Mouse (Mus musculus) liver, adult 2 months (tissue): ENCODE measurements around the gene Mto1. TPM values are rescaled to one million over a fixed set of nuclear protein-coding genes. Genes with fewer than 3 reads are reported as not detected.

Source experiments
- DNase-seq: peaks from one replicate; pipeline ENCODE4 v3.0.0-alpha.2; 2011; ENCODE audit warnings: low read depth, low spot score; ENCODE audit errors: extremely low read depth
- H3K27ac ChIP-seq: fragments of 200-500 bp; replicated peaks from 2 replicates; pipeline ENCODE4 v1.5.1; 2012; ENCODE audit warnings: low read depth, mild to moderate bottlenecking, control low read depth, inconsistent platforms, low read length; ENCODE audit not compliant: insufficient read depth
- H3K27me3 ChIP-seq: fragments of 200-500 bp; 2 replicates; pipeline ENCODE4 v1.6.1; 2012; ENCODE audit warnings: mild to moderate bottlenecking, moderate library complexity, low read length, inconsistent platforms; ENCODE audit not compliant: control insufficient read depth, insufficient read depth
- H3K36me3 ChIP-seq: fragments of 200-500 bp; 2 replicates; pipeline ENCODE4 v1.6.1; 2012; ENCODE audit warnings: low read length, inconsistent platforms; ENCODE audit not compliant: control insufficient read depth, insufficient read depth
- H3K4me1 ChIP-seq: fragments of 200-500 bp; 2 replicates; pipeline ENCODE4 v1.6.1; 2011; ENCODE audit warnings: low read length; ENCODE audit not compliant: control insufficient read depth, insufficient read depth
- H3K4me3 ChIP-seq: fragments of 200-500 bp; 2 replicates; pipeline ENCODE4 v1.5.1; 2011; ENCODE audit warnings: low read depth, mild to moderate bottlenecking, control low read depth, low read length, moderate library complexity; ENCODE audit not compliant: insufficient read depth
- H3K79me2 ChIP-seq: fragments of 200-500 bp; 2 replicates; pipeline ENCODE4 v1.6.1; 2012; ENCODE audit warnings: inconsistent platforms, mild to moderate bottlenecking, low read length, moderate library complexity; ENCODE audit not compliant: control insufficient read depth, insufficient read depth
- H3K9ac ChIP-seq: fragments of 200-500 bp; 2 replicates; pipeline ENCODE4 v1.6.1; 2012; ENCODE audit warnings: low read depth, mild to moderate bottlenecking, control low read depth, inconsistent platforms, low read length
- CTCF ChIP-seq: fragments of 200-500 bp; IDR thresholded peaks from 2 replicates; pipeline ENCODE4 v1.5.1; 2011; ENCODE audit warnings: low read depth, low read length, control low read depth
- POLR2A ChIP-seq: fragments of 200-500 bp; IDR thresholded peaks from 2 replicates; pipeline ENCODE4 v1.6.1; 2011; ENCODE audit warnings: low read length, control low read depth; ENCODE audit not compliant: insufficient read depth; ENCODE audit errors: extremely low read depth
- WGBS: fragments of 180-500 bp; shearing (Covaris S2); methylation state at CpG from one replicate; pipeline ENCODE4 v1.1.7; 2018; 5-methylcytosine and 5-hydroxymethylcytosine counted together
- polyA plus RNA-seq: library from polyadenylated mRNA; depleted of rRNA; stranded (reverse); fragments of >200 nt; gene quantifications from 2 replicates; pipeline ENCODE4 v1.2.3, GENCODE M21; 2012
- total RNA-seq: library from RNA; depleted of rRNA; stranded (reverse); fragments of >200 nt; gene quantifications from 2 replicates; pipeline ENCODE4 v1.2.3, GENCODE M21; 2014

Gene Mto1
- total and polyA plus RNA-seq, 2 experiments: 17.3 to 18.7 TPM

DNA sequence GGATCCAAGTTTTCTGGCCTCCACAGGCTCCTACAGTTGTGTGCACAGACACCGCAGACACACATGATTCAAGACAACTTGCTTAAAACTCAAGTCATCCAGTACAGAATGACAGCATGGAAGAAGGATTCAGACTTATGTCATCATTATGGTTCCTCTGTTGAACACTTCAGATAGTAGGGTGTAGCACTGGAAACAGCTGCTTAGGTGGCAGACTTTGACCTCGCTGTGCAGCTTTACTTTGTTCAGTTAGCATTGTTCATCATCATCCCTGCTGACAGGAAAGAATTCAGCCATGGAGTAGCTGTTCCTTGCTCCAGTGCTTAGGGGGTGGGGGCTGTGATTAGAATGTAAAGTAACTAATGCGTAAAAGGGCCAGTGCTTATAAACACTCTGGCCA is 17.7 kb downstream of the Mto1 start:
- TF ChIP-seq POLR2A (no peak), CTCF (no peak)
- no peak overlapping the region for H3K4me3 ChIP-seq
- no peak for DNase-seq
- WGBS: 98% methylated on average over 3 of the region's 3 CpGs
- H3K4me1 ChIP-seq: no peaks in the 10 kb centered on the region
- H3K27me3 ChIP-seq: no peaks in the 10 kb centered on the region
- no peak overlapping the region for H3K9ac ChIP-seq
- peaks cover 41% of the 10 kb centered on the region for H3K36me3 ChIP-seq
- no peaks in the 10 kb centered on the region for H3K79me2 ChIP-seq
- H3K27ac ChIP-seq: no peak overlapping the region

DNA sequence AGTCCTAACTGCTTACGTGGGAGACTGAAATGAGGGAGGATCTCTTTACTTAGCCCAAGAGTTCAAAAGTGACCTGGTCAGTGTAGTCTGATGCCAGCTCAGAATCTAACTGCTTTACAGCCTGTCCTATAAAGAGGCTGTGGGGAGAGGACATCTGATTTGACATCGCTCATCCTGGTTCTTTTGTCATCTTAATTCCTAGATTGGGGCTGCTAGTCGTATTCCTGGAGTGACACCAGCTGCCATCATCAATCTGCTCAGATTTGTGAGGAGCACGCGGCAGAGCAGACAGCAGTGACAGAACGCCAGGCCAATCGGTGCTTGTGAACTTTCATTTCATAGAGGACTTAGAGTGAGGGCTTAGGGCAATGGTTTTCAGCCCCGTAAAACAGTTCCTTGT is 25.6 kb downstream of the Mto1 start:
- WGBS: 85% methylated on average over 8 of the region's 8 CpGs
- Histone ChIP-seq H3K9ac (no peak overlapping the region), H3K27ac (no peak overlapping the region), H3K4me1 (no peaks in the 10 kb centered on the region), H3K79me2 (no peaks in the 10 kb centered on the region), H3K4me3 (no peak overlapping the region), H3K36me3 (peaks cover 27% of the 10 kb centered on the region), H3K27me3 (no peaks in the 10 kb centered on the region)
- no peak for DNase-seq
- TF ChIP-seq CTCF: no peak
- TF ChIP-seq POLR2A: no peak

DNA sequence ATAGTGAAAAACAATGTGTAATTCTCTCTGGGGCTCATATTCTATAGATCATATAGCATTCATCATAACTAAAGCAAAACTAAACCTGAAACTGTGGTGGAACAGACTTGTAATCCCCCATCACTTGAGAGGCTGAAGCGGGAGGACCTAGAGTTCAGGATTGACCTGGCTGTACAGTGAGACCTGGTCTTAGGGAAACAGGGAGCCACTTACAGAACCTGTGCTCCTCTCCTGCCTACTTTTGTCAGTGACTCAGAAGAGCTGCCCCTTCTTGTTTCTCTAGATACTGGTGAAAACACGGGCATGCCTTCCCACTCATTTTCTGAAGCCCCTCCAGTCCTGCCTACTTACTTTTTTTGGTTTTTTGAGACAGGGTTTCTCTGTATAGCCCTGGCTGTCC is 26.3 kb downstream of the Mto1 start:
- DNase-seq: no peak
- WGBS: 86% methylated on average over 2 of the region's 2 CpGs
- H3K36me3 ChIP-seq: peaks cover 32% of the 10 kb centered on the region
- TF ChIP-seq POLR2A (no peak), CTCF (no peak)
- no peak overlapping the region for H3K4me3 ChIP-seq
- H3K79me2 ChIP-seq: no peaks in the 10 kb centered on the region
- H3K27me3 ChIP-seq: no peaks in the 10 kb centered on the region
- H3K27ac ChIP-seq: no peak overlapping the region
- H3K9ac ChIP-seq: no peak overlapping the region
- H3K4me1 ChIP-seq: peaks cover 3% of the 10 kb centered on the region; the same call in 1 of the 2 replicates

DNA sequence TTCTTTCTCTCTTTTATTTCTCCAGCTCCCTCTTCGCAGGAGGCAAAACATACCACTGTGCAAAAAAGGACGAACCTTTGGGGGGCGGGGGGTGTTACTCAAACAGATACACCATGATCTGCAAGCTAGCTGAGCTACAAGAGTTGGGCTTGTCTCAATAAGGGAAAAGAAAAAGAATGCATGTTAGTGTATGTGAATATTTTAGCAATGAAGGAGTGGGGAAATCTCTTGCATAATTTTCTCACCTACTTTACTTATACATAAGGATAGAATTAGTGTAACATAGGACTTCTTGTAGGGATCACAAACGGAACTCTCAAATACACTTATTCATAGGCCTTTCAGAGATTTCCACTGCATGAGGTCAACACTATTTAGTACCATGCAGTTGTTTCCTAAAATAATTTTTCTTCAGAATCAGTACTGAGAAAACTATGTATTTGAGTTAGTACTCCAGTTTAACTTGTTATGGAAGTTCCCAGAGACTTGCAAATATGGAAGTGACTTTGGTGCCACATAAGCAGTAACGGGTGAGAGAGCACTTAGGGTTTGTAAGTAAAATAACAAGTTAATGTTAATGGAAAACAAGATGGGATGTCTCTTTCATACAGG is 26.9 kb downstream of the Mto1 start:
- Histone ChIP-seq H3K4me3 (no peak overlapping the region), H3K27ac (no peak overlapping the region), H3K4me1 (peaks cover 5% of the 10 kb centered on the region), H3K27me3 (no peaks in the 10 kb centered on the region), H3K36me3 (peaks cover 36% of the 10 kb centered on the region), H3K9ac (no peak overlapping the region), H3K79me2 (no peaks in the 10 kb centered on the region)
- WGBS: 83% methylated on average over 5 of the region's 5 CpGs
- peak; percentile 19 for DNase-seq
- no peak for TF ChIP-seq POLR2A
- TF ChIP-seq CTCF: no peak

DNA sequence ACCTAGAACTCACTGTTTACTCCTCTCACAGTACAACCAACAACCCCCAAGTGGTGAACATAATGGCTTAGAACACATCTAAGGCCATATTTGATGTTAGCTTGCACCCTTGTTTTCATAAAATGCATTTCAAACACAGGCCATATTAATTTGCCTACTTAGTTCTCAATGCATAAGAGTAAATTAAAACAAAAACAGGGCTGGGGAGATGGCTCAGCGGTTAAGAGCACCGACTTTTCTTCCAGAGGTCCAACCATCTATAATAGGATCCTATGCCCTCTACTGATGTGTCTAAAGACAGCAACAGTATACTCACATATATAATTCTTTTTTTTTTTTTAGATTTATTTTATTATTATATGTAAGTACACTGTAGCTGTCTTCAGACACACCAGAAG is 27.4 kb downstream of the Mto1 start:
- Histone ChIP-seq H3K4me1 (peaks cover 5% of the 10 kb centered on the region), H3K9ac (no peak overlapping the region), H3K27ac (no peak overlapping the region), H3K36me3 (peaks cover 41% of the 10 kb centered on the region), H3K79me2 (no peaks in the 10 kb centered on the region), H3K4me3 (no peak overlapping the region), H3K27me3 (no peaks in the 10 kb centered on the region)
- no peak for DNase-seq
- 86% methylated on average over 2 of the region's 2 CpGs for WGBS
- TF ChIP-seq CTCF (no peak), POLR2A (no peak)

DNA sequence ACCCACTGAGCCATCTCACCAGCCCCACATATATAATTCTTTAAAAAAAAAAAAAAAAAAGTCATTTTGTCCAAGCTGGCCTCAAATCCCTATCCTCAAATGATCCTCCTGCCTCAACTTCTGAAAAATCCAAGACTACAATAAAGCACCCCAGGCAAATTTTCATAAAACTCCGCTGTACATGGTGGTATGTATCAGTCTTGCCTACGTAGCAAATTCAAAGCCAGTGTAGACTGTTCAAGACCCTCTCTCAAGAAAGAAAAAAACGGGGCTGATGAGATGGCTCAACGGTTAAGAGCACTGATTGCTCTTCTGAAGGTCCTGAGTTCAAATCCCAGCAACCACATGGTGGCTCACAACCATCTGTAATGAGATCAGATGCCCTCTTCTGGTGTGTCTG is 27.9 kb downstream of the Mto1 start:
- Histone ChIP-seq H3K27ac (no peak overlapping the region), H3K36me3 (peaks cover 41% of the 10 kb centered on the region), H3K4me1 (peaks cover 5% of the 10 kb centered on the region), H3K9ac (no peak overlapping the region), H3K79me2 (peaks cover under 1% of the 10 kb centered on the region; the same call in 1 of the 2 replicates), H3K4me3 (no peak overlapping the region), H3K27me3 (no peaks in the 10 kb centered on the region)
- peak; percentile 33 for DNase-seq
- WGBS: 86% methylated on average over 4 of the region's 4 CpGs
- TF ChIP-seq POLR2A (no peak), CTCF (no peak)
